8 mouse cellular contexts compared by ENCODE assay signal in the genomic region with DNA sequence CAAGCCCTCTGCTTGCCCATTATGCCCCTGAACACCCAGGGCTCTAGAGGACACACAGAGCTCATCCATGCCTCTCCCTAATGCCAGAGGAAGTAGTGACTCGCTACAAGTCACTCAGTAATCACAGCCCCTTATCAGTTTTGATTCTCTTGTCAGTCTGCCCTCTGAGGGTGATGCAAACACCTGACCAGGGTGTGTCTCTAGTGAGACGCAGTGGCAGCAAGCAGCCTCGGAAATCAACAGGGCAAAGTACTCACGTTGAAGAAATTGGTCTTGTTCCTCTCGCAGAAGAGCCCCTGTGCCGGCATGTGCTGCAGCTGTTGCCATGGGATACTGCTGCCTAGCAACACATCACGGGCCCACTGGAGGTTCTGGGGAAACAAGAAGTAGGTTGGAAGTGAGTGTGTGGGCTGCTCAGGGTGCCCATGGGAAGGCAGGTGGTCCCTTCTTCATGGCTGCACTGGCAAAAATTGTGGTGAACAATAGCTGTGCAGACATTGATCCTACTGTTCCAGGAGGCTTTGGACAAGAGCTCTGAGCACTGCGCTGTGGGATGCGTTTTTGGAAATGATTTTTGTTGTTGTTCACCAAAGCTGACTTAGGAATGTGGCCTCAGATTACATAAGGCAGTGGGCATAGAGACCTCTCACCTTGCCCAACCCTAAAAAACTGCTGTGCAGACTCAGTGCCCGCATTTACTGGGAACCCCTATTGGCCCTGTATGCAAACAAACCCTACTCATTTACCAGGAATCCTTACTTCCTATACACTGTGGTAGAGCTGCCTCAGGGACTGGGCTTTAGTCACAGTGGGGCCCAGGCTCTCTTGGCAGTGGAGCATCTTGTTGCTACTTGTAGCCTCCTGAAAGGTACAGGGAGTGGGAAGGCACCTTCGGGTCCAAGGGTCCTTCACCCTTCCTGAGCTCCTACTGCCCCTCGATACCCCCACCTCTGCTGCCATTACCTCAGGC. TPM values are rescaled to one million over a fixed set of nuclear protein-coding genes. Genes with fewer than 3 reads are reported as not detected.
A peak's percentile ranks its signal among the peaks of the same experiment; 100 is the strongest.
DNase-seq lines count a peak whose midpoint lies in the region; ATAC-seq lines count a peak whose summit lies in the region.

No protein-coding gene starts in this region.

- H3K36me3 ChIP-seq in hindbrain, embryonic 15.5 days, result 0 out of 2 replicates have a peak, but pooled peaks cover 7% of the 10 kb centered on the region
- peaks cover 91% of the 10 kb centered on the region for H3K36me3 ChIP-seq in limb, embryonic 10.5 days
- H3K36me3 ChIP-seq in kidney, embryonic 15.5 days, result peaks cover 72% of the 10 kb centered on the region

- no peak overlapping the region for H3K9ac ChIP-seq in hindbrain, embryonic 15.5 days
- H3K9ac ChIP-seq in kidney, embryonic 15.5 days, result no peak overlapping the region

- H3K4me2 ChIP-seq in hindbrain, embryonic 15.5 days, result peak overlapping the region; percentile 16
- no peak overlapping the region for H3K4me2 ChIP-seq in kidney, embryonic 15.5 days

- peaks cover 23% of the 10 kb centered on the region for H3K4me1 ChIP-seq in hindbrain, embryonic 15.5 days (replicated peaks)
- H3K4me1 ChIP-seq in limb, embryonic 10.5 days, result no peaks in the 10 kb centered on the region
- no peaks in the 10 kb centered on the region for H3K4me1 ChIP-seq in kidney, embryonic 15.5 days

- ATAC-seq in hindbrain, embryonic 15.5 days (ENCODE audit: low FRiP score, low read depth), result peak; percentile 93
- no peak for ATAC-seq in activated CD4-positive, CD25-positive, alpha-beta regulatory T cell, adult 4 months
- no peak for ATAC-seq in kidney, embryonic 15.5 days (replicated peaks; ENCODE audit: low FRiP score)

- no peak overlapping the region for H3K4me3 ChIP-seq in hindbrain, embryonic 15.5 days
- H3K4me3 ChIP-seq in limb, embryonic 10.5 days, result no peak overlapping the region
- no peak overlapping the region for H3K4me3 ChIP-seq in kidney, embryonic 15.5 days (replicated peaks)

- WGBS in hindbrain, embryonic 15.5 days, result 42% methylated on average over 12 of the region's 12 CpGs
- WGBS in limb, embryonic 10.5 days, result 81% methylated on average over 12 of the region's 12 CpGs
- WGBS in kidney, embryonic 15.5 days, result 72% methylated on average over 12 of the region's 12 CpGs

- intact Hi-C loops in gastrocnemius, postnatal 14 days (cut with DNase I; ENCODE audit: low total_unique reads), result no loop called here

- DNase-seq in 416B (ENCODE audit: low read depth), result peak; percentile 24
- peak; percentile 33 for DNase-seq in embryo, embryonic 9.5 days (ENCODE audit: extremely low spot score)
- peak; percentile 56 for DNase-seq in limb, embryonic 10.5 days (ENCODE audit: low spot score)
- peak; percentile 94 to 96 for DNase-seq in right cerebral cortex, postnatal 10 days (ENCODE audit: low spot score in 2 of 2)
- no peak for DNase-seq in gastrocnemius, postnatal 14 days

- no peaks in the 10 kb centered on the region for H3K27me3 ChIP-seq in hindbrain, embryonic 15.5 days
- H3K27me3 ChIP-seq in limb, embryonic 10.5 days (ENCODE audit: low read depth, poor library complexity, severe bottlenecking), result no peaks in the 10 kb centered on the region
- no peaks in the 10 kb centered on the region for H3K27me3 ChIP-seq in kidney, embryonic 15.5 days

- H3K27ac ChIP-seq in hindbrain, embryonic 15.5 days (replicated peaks), result peak overlapping the region; percentile 78
- H3K27ac ChIP-seq in limb, embryonic 10.5 days, result no peak overlapping the region
- no peak overlapping the region for H3K27ac ChIP-seq in kidney, embryonic 15.5 days

- no peaks in the 10 kb centered on the region for H3K9me3 ChIP-seq in hindbrain, embryonic 15.5 days
- no peaks in the 10 kb centered on the region for H3K9me3 ChIP-seq in limb, embryonic 10.5 days (replicated peaks)
- H3K9me3 ChIP-seq in kidney, embryonic 15.5 days (replicated peaks), result no peaks in the 10 kb centered on the region

RNA-seq across cellular contexts. Expression of gene Susd2, which starts 40.5 kb away (rescaled TPM):
- 7.9 and 8.1 TPM in 2 replicates for polyA plus RNA-seq in hindbrain, embryonic 15.5 days (2015; fragmentation: Nextera tagmentation; extraction: Ambion mirVana)
- 0.83 and 0.96 TPM in 2 replicates for polyA plus RNA-seq in limb, embryonic 10.5 days (2016; fragmentation: Nextera tagmentation; extraction: Ambion mirVana)
- polyA plus RNA-seq in activated CD4-positive, CD25-positive, alpha-beta regulatory T cell, adult 4 months (2017; shearing (Covaris generic)), result 10 to 100 TPM in 1 of 2 experiments, 1 to 10 TPM in 1; 6.2 to 12.5 TPM
- polyA plus RNA-seq in kidney, embryonic 15.5 days (2015; fragmentation: Nextera tagmentation; extraction: Ambion mirVana), result 16.5 and 22.6 TPM in 2 replicates
- total RNA-seq in gastrocnemius, postnatal 14 days (2021), result 1 to 10 TPM; 2.1 to 3.2 TPM
